Mouse (Mus musculus): Measurements from ENCODE around the gene Gnpda2. TPM values are rescaled to one million over a fixed set of nuclear protein-coding genes. Genes with fewer than 3 reads are reported as not detected.

Gnpda2 gene
- total RNA-seq (2021) = 10 to 100 TPM; 18.3 to 22.2 TPM
- polyA plus RNA-seq (2012; rRNA removed) = 6.3 and 11.3 TPM in 2 replicates
- long read RNA-seq, transcript Gnpda2-201 (7 exons, 1,894 nt) = major isoform, 26 of 30 reads
- long read RNA-seq, partial matches to known transcripts = 1 of 30 reads
- long read RNA-seq, other reads (novel, unspliced or antisense) = 0 of 30 reads

DNA sequence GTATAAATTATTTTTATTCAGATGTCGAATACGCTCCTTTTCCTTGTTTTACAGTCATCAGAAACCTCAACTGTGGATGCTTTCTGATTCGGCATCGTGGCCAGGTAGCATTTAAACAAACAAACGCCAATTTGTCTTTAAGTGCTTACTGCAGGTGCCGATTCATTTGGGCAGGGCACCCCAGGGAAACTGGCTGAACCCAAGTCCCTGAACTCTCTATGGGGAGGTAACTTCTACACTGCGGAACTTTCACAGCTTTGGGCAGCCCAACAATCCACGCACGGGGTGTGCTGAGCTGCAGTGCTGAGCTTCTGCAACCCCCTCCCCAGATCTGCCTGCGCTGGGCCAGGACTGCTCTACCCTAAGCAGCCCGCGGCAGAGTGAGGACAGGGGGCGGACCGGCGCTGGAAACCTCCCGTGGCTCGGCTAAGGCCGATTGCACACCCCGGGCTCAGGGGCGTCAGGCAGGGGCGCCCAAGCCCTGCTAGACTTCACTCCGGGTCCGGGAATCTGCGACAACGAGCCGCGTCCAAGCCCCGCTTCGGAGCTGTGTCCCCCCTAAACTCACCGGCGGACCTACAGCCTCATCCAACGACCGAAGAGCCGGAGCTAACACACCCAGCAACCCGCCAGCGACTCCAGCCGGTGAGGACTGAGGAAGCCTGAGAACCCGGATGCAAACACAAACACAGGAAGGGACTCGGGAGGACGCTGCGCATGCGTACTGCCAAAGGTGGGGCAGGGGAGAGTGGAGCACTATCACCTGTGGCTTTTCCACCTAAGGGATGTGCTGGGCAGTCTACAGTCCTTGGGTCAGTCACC, at the start of gene Gnpda2:
TSS of gene Gnpda2 (minus strand) at position 701 of the 822 bp plus-strand sequence.
- DNase-seq = peak; percentile 91

- no peak for DNase-seq
Measured at GRCm38 (mm10) chr5:69634766-69635165, 42.6 kb upstream of the Gnpda2 start.

- no peak for DNase-seq
Measured at GRCm38 (mm10) chr5:69620899-69621298, 28.8 kb upstream of the Gnpda2 start.

GRCm38 (mm10) chr5:69613209-69613796, 21.2 kb upstream of the Gnpda2 start:
- no peak for DNase-seq

- no peak for DNase-seq
Measured at GRCm38 (mm10) chr5:69601027-69601426, 8.9 kb upstream of the Gnpda2 start.

DNA sequence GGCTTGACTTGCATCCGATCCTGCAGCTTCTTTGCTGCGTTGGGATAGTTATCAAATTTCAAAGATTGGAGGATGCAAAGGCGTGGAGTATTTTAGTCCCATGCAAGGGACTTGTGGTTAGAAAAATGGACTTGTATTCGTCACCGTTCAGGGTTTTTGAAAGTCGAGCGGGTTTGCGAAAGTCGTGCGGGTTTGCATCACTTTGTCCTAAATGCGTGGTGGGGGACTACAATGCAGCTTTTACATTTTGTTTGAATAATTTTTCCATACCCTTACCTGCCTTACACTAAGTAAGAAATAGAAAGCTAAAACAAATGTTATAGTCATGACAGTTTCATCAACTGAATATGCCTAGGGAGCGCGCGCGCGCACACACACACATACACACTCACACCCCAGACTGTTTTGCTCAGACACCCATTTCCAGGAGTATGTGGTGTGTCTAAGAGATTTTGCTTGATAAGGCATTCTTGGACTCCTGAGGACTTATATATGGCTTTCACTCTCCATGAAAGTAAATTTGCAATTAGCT, 34.7 kb downstream of the Gnpda2 start:
- no peak for DNase-seq

DNA sequence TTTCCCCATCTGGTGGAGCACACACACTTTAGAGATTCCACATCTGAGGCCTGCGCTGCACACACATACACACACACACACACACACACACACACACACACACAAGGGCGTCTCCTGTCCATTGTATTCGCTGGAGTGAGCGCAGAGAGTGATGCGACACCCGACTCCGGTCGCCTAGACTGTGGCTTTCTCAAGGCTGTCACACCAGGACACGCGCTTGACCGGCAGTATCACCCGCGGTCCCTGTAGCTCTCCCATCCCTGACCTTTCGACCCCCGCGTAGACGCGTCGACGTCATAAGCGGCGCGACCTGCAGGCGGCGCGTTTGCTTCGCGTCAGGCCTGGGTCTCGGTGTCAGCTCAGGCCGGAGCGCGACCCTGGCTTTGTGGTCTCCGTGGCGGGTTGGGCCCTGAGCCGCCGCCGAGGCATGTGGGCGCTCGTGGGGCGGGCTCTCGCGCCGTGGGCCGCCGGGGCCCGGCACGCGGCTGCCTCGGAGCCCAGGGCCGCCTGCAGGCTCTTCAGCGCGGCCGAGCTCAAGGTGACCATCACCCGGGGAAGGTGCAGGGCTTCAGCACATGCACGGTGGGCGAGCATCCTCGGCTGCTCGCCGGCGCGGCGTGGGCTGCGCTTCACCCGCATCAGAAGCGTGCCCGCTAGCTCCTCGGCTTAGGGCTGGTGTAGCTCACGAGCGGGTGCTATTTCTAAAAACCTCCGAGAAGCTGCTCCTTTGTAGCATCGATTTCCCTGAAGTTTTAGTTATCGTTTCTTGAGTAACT, 35.3 kb downstream of the Gnpda2 start, which contains the start of gene Guf1:
TSS of gene Guf1 (plus strand) at position 296 of the 776 bp plus-strand sequence.
- DNase-seq = peak; percentile 96

DNA sequence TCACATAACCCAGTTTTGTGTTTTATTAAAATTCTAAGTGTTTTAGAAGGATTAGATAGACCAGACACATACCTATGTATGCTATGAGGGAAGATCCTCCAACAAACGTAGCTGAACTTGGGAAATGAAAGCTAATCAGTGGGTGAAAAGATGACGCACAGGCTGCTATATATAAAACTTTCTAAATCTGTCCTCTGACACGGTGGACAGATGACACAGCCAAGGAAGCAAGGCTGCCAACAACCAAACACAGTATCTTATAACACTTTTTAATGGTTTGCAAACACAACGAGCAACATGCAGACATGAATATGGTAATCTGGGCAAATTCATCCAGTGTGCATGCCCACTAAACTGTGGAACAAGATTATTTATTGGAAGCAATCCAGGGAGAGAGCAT, 49.7 kb downstream of the Gnpda2 start, which contains the start of gene Yipf7:
TSS of gene Yipf7 (minus strand) at position 160 of the 400 bp plus-strand sequence.
- DNase-seq = no peak

- DNase-seq = no peak
Measured at GRCm38 (mm10) chr5:69541680-69542079, 50.5 kb downstream of the Gnpda2 start.

DNA sequence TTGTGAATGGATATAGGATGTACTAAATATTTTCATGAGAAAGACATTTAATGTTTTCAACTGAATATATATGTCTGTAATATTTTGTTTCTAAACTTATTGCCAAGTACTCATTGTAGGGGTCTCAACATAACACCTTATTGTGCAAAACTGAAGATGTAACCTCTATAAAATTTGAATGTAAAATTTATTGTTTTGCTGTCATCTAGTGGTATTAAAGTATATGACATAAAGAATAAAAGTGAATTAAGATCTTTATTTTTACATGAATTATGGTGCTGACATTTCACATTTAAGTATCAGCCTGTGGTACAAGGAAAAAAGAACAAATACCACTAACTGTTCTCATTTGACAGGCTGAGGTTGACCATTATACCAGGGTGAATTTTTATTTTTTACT, 68.2 kb downstream of the Gnpda2 start:
- no peak for DNase-seq

Other genes with a start within 250 kb of the Gnpda2 start
- gene Yipf7, start 49.7 kb downstream of the Gnpda2 start, total RNA-seq (2021) = not detected
- not detected in 2 replicates for gene Yipf7, start 49.7 kb downstream of the Gnpda2 start, polyA plus RNA-seq (2012; rRNA removed)
- 10 to 100 TPM; 16.5 to 20.0 TPM for gene Guf1, start 35.4 kb downstream of the Gnpda2 start, total RNA-seq (2021)
- 21.0 and 27.1 TPM in 2 replicates for gene Guf1, start 35.4 kb downstream of the Gnpda2 start, polyA plus RNA-seq (2012; rRNA removed)